Mouse (Mus musculus) neural tube, embryonic 10.5 days (tissue): Measurements from ENCODE around the gene Tbca.
A peak's percentile ranks its signal among the peaks of the same experiment; 100 is the strongest.

ENCODE experiments used
- DNase-seq: peaks from one replicate; pipeline ENCODE4 v3.0.0-alpha.2; 2017; ENCODE audit warnings: low spot score; ENCODE audit errors: extremely low spot score

Gene Tbca

GRCm38 (mm10) chr13:94877991-94878745 lies 89.5 kb downstream of the Tbca start:
- DNase-seq: no peak

- DNase-seq: peak; percentile 45
Observed at GRCm38 (mm10) chr13:94881201-94881600, 92.5 kb downstream of the Tbca start.

- peak; percentile 34 for DNase-seq
Observed at GRCm38 (mm10) chr13:94882221-94882620, 93.5 kb downstream of the Tbca start.

- DNase-seq: peak; percentile 57
Observed at GRCm38 (mm10) chr13:94882711-94883145, 94.0 kb downstream of the Tbca start.

GRCm38 (mm10) chr13:94883163-94883965 lies 94.7 kb downstream of the Tbca start:
- DNase-seq: peak; percentile 75

GRCm38 (mm10) chr13:94883966-94884960 lies 95.6 kb downstream of the Tbca start:
- DNase-seq: peak; percentile 75

- DNase-seq: peak; percentile 65
Observed at GRCm38 (mm10) chr13:94885291-94886235, 96.9 kb downstream of the Tbca start.
